Mouse (Mus musculus): Measurements from ENCODE around the gene Wdr17.

Wdr17 gene

DNA sequence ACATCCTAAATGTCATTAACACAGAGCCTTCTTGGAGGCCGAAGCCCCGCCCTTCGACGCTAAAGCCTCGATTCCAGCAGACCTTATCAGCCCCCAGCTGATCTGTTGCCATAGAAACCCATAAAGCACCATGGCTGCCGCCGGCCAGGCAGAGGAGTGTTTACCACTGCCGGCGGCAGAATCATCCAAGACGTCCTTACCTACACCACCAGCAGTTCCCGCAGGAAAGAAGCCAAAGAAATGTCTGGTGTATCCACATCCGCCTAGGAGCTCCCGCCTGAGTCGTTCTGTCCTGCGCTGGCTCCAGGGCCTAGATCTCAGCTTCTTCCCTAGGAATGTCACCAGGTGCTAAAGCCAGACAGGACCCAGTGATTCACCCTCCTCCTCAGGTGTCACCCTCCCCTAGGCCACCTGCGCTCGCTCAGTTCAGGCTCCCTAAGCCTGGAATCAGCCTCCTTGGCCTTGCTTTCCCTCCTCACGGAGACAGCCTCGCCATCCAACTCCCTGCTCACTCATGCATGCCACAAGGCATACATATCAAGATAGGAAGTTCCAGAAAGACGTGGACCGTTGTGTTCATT is 286.2 kb downstream of the Wdr17 start, which contains the start of gene Spata4:
Gene Spata4 (plus strand): TSS at position 111 of the 581 bp plus-strand sequence.
- DNase-seq (ENCODE audit: low spot score in 2 of 2): no peak

DNA sequence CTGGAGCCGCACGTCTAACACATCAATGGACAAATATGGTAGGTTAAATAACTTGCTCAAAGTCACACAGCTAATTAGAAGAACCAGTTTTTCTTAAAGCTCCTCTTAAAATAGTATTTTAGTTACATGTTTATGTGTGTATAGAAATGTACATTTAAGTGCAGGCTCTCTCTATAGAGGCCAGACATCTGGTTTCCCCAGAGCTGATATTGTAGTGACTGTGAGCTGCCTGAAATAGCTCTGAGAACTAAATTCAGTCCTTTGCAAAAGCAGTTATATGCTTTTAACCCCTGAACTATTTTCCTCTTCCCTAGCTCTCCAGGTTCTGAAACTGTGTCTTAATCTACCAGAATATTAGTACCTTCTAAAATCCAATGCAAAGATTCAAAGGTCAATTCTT is 289.6 kb downstream of the Wdr17 start:
- no peak for DNase-seq (ENCODE audit: low spot score in 2 of 2)

DNA sequence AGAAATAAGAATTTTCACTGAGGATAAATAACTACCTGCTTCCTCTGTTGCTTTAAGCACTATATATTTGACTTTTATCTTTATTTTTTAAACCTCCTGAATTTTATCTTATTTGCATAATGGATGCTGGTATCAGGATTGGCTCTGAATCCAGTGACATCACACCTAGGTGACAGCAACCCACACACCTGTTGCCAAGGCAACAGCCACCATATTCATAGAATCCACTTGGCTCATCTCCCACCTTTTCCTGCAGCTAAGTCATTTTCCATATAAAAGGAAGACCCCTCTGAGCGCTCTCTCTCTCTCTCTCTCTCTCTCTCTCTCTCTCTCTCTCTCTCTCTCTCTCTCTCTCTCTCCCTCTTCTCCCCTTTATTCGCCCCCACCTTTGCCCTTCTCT is 290.0 kb downstream of the Wdr17 start:
- DNase-seq (ENCODE audit: low spot score in 2 of 2): no peak

DNA sequence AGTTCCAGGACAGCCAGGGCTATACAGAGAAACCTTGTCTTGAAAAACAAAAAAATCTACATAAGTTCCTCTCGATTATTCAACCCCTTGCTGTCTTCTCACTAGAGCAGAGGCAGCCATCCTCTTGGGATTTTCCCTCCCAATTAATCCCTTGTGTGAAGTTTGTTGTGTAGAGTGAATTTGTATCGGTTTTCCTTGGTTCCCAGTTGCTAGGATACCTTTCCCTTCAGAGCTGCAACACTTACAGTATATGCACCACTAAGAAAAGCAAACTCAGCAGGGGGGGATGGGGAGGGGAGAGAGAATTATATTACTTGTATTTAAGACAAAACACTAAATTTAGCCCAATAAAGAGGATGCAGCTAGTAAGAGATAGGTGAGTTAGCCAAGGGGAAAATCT is 290.9 kb downstream of the Wdr17 start:
- no peak for DNase-seq (ENCODE audit: low spot score in 2 of 2)

DNA sequence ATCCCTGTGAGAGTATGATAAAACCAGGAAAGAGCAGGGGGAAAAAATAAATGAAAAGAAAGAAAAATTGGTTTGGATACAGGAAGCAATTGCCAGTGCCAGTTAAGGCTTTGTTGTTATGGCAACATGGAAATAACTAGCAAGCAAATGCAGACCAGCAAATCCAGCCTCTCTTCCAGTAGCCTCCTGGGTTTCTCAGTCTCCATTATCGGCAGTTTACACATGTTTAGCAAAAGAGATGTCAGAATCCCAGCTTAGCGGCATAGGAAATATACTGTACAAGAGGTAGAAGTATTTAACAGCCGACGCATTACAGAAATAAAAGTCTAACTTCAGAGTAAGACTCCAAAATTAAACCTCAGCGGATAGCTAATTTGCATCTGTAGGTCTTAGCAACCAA is 292.4 kb downstream of the Wdr17 start:
- no peak for DNase-seq (ENCODE audit: low spot score in 2 of 2)

DNA sequence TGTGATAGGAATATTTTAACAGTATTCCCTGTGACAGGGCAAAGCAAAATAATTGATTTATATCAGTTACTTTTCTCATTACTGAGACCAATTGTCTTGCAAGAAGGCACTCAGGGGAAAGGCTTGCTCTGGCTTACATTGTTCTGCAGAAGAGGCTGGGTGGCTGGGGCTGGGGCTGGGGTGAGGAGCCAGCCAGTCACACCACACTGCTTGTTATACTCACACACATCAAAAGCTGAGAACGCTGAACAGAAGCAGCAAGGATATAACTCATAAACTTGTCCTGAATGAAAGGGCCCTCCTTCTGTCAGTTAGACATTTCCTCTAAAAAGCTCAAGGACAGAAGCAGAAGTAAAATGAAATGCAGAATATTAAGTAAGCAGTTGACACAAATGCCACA is 304.1 kb downstream of the Wdr17 start:
- no peak for DNase-seq (ENCODE audit: low spot score in 2 of 2)

DNA sequence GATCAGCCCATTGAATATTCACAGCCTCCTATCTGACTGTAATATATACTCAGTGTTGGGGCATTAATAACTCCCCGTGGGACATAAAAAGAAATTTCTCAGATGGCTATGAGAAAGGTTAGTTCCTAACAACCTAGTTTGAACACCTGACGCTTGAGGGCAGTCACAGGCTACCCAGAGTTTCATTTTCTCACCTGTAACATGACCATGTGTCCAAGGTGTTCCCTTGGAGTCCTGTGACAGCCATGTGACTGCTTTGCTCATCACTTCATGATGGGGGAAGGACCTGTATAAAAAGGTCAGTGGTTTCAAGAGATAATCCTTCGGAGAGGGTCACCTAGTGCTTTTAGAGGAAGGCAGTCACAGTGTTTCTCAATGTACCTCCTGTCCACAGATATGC is 305.5 kb downstream of the Wdr17 start:
- no peak for DNase-seq (ENCODE audit: low spot score in 2 of 2)
